Mouse (Mus musculus): ENCODE data around the gene Nsun7. TPM values are rescaled to one million over a fixed set of nuclear protein-coding genes. Genes with fewer than 3 reads are reported as not detected.

Nsun7 gene
- total RNA-seq, 2 experiments from 2014 or later, result 0.66 to 0.73 TPM

- DNase-seq (ENCODE audit: low spot score in 2 of 2), result no peak
Measured at GRCm38 (mm10) chr5:66274417-66274816, 14.7 kb downstream of the Nsun7 start.

GRCm38 (mm10) chr5:66279650-66280049 lies 20.0 kb downstream of the Nsun7 start:
- DNase-seq (ENCODE audit: low spot score in 2 of 2), result no peak

GRCm38 (mm10) chr5:66280742-66281141 lies 21.0 kb downstream of the Nsun7 start:
- DNase-seq (ENCODE audit: low spot score in 2 of 2), result no peak

GRCm38 (mm10) chr5:66294106-66294625 lies 34.5 kb downstream of the Nsun7 start:
- DNase-seq (ENCODE audit: low spot score in 2 of 2), result no peak

GRCm38 (mm10) chr5:66294952-66295351 lies 35.3 kb downstream of the Nsun7 start:
- DNase-seq (ENCODE audit: low spot score in 2 of 2), result no peak

- DNase-seq (ENCODE audit: low spot score in 2 of 2), result no peak
Measured at GRCm38 (mm10) chr5:66296116-66296515, 36.4 kb downstream of the Nsun7 start.

- no peak for DNase-seq (ENCODE audit: low spot score in 2 of 2)
Measured at GRCm38 (mm10) chr5:66298856-66299255, 39.2 kb downstream of the Nsun7 start.

- DNase-seq (ENCODE audit: low spot score in 2 of 2), result no peak
Measured at GRCm38 (mm10) chr5:66300576-66300975, 40.9 kb downstream of the Nsun7 start.

GRCm38 (mm10) chr5:66302085-66302815 lies 42.6 kb downstream of the Nsun7 start:
- DNase-seq (ENCODE audit: low spot score in 2 of 2), result no peak

- no peak for DNase-seq (ENCODE audit: low spot score in 2 of 2)
Measured at GRCm38 (mm10) chr5:66302873-66303272, 43.2 kb downstream of the Nsun7 start.

- DNase-seq (ENCODE audit: low spot score in 2 of 2), result no peak
Measured at GRCm38 (mm10) chr5:66304300-66305067, 44.8 kb downstream of the Nsun7 start.

GRCm38 (mm10) chr5:66305511-66305910 lies 45.8 kb downstream of the Nsun7 start:
- DNase-seq (ENCODE audit: low spot score in 2 of 2), result no peak

- DNase-seq (ENCODE audit: low spot score in 2 of 2), result no peak
Measured at GRCm38 (mm10) chr5:66310328-66310727, 50.6 kb downstream of the Nsun7 start.

- no peak for DNase-seq (ENCODE audit: low spot score in 2 of 2)
Measured at GRCm38 (mm10) chr5:66310806-66311205, 51.1 kb downstream of the Nsun7 start.

- no peak for DNase-seq (ENCODE audit: low spot score in 2 of 2)
Measured at GRCm38 (mm10) chr5:66315791-66316190, 56.1 kb downstream of the Nsun7 start.

GRCm38 (mm10) chr5:66319341-66319740 lies 59.6 kb downstream of the Nsun7 start:
- DNase-seq (ENCODE audit: low spot score in 2 of 2), result peak in 1 of 2 experiments; percentile 42

- DNase-seq (ENCODE audit: low spot score in 2 of 2), result no peak
Measured at GRCm38 (mm10) chr5:66319827-66320404, 60.2 kb downstream of the Nsun7 start.

GRCm38 (mm10) chr5:66323131-66323530 lies 63.4 kb downstream of the Nsun7 start:
- DNase-seq (ENCODE audit: low spot score in 2 of 2), result no peak

- DNase-seq (ENCODE audit: low spot score in 2 of 2), result no peak
Measured at GRCm38 (mm10) chr5:66323603-66324002, 63.9 kb downstream of the Nsun7 start.

- DNase-seq (ENCODE audit: low spot score in 2 of 2), result no peak
Measured at GRCm38 (mm10) chr5:66326395-66326794, 66.7 kb downstream of the Nsun7 start.

- no peak for DNase-seq (ENCODE audit: low spot score in 2 of 2)
Measured at GRCm38 (mm10) chr5:66327949-66328726, 68.4 kb downstream of the Nsun7 start.
